Mouse (Mus musculus) liver, postnatal 0 days (tissue): ENCODE results near the gene Gpank1. TPM values are rescaled to one million over a fixed set of nuclear protein-coding genes. Genes with fewer than 3 reads are reported as not detected.
"Not testable (repeated sequence)": the region's sequence is repeated elsewhere in the genome, so short reads cannot be mapped to it uniquely, and the experiment has no call there.

ENCODE experiments used
- ATAC-seq: fragments of 200-750 bp; cut with Nextera tagmentation; 2 replicates; pipeline ENCODE4 v1.8.0; 2017; ENCODE audit warnings: mild to moderate bottlenecking, moderate library complexity
- DNase-seq: peaks from one replicate; pipeline ENCODE4 v3.0.0-alpha.2; 2016
- H3K27ac ChIP-seq: fragments of 300-500 bp; sonication (generic); 2 replicates; pipeline ENCODE4 v1.5.1; 2014; ENCODE audit warnings: antibody characterized with exemption, moderate library complexity, mild to moderate bottlenecking, low read depth
- H3K27me3 ChIP-seq: fragments of 300-500 bp; sonication (generic); 2 replicates; pipeline ENCODE4 v1.6.1; 2014; ENCODE audit warnings: low read length, control low read depth, mixed read lengths; ENCODE audit not compliant: insufficient read depth
- H3K36me3 ChIP-seq: fragments of 300-500 bp; sonication (generic); replicated peaks from 2 replicates; pipeline ENCODE4 v1.6.1; 2014; ENCODE audit warnings: mild to moderate bottlenecking, control low read depth, low read length, moderate library complexity, mixed read lengths; ENCODE audit not compliant: insufficient read depth
- H3K4me1 ChIP-seq: fragments of 300-500 bp; sonication (generic); 2 replicates; pipeline ENCODE4 v1.6.1; 2014; ENCODE audit warnings: antibody characterized with exemption, mild to moderate bottlenecking, control low read depth; ENCODE audit not compliant: insufficient read depth
- H3K4me2 ChIP-seq: fragments of 300-500 bp; sonication (generic); 2 replicates; pipeline ENCODE4 v1.6.1; 2014; ENCODE audit warnings: low read depth, mild to moderate bottlenecking, low read length, moderate library complexity, mixed read lengths
- H3K4me3 ChIP-seq: fragments of 300-500 bp; sonication (generic); 2 replicates; pipeline ENCODE4 v1.5.1; 2014; ENCODE audit warnings: low read depth, low read length
- H3K9ac ChIP-seq: fragments of 300-500 bp; sonication (generic); replicated peaks from 2 replicates; pipeline ENCODE4 v1.6.1; 2014; ENCODE audit warnings: mild to moderate bottlenecking, moderate library complexity
- H3K9me3 ChIP-seq: fragments of 300-500 bp; sonication (generic); 2 replicates; pipeline ENCODE4 v1.6.1; 2016; ENCODE audit warnings: mild to moderate bottlenecking, control low read depth, low read length, mixed read lengths
- CTCF ChIP-seq: sonication (generic); IDR thresholded peaks from 2 replicates; pipeline ENCODE4 v1.5.1; 2016; ENCODE audit warnings: antibody characterized with exemption, low read depth
- EP300 ChIP-seq: IDR thresholded peaks from 2 replicates; pipeline ENCODE4 v1.6.1; 2016; ENCODE audit warnings: antibody characterized with exemption, low read depth, mild to moderate bottlenecking
- WGBS: fragments of 180-500 bp; shearing (Covaris S2); extraction: QIAGEN DNeasy Blood & Tissue Kit; methylation state at CpG from one replicate; pipeline ENCODE4 v1.1.7; 2014; ENCODE audit not compliant: insufficient replicate concordance; 5-methylcytosine and 5-hydroxymethylcytosine counted together
- polyA plus RNA-seq: library from polyadenylated mRNA; unstranded; fragments of >200 nt; fragmentation: Nextera tagmentation; extraction: Ambion mirVana; gene quantifications from 2 replicates; pipeline ENCODE4 v1.2.1, GENCODE M21; 2015

Gpank1 gene
- polyA plus RNA-seq, 1 experiment from 2014 or later: 9.6 TPM

GRCm38 (mm10) chr17:35115046-35116019 is 5.9 kb upstream of the Gpank1 start, which contains the start of gene Ly6g5b:
Ly6g5b (minus strand) TSS chr17:35115428.
- Histone ChIP-seq H3K27me3 (no peaks in the 10 kb centered on the region), H3K4me1 (0 out of 2 replicates have a peak, but pooled peaks cover 3% of the 10 kb centered on the region), H3K4me3 (no peak within 1 kb of the TSS), H3K9ac (no peak within 1 kb of the TSS), H3K27ac (no peak within 1 kb of the TSS), H3K36me3 (peaks cover 32% of the 10 kb centered on the region), H3K4me2 (no peak within 1 kb of the TSS), H3K9me3 (no peaks in the 10 kb centered on the region)
- ATAC-seq (no peak; the same call in 1 of the 2 replicates), DNase-seq (peak; percentile 63)
- WGBS: 75% methylated on average over 8 of the region's 8 CpGs
- TF ChIP-seq CTCF (peak; percentile 75), EP300 (no peak)

GRCm38 (mm10) chr17:35120745-35121142 is 511 bp upstream of the Gpank1 start:
- H3K9me3 ChIP-seq: no peaks in the 10 kb centered on the region
- peak overlapping the region; percentile 84 for H3K4me2 ChIP-seq
- peak overlapping the region; percentile 89 for H3K9ac ChIP-seq
- under 1% methylated on average over 33 of the region's 33 CpGs for WGBS
- peak overlapping the region; percentile 88 for H3K4me3 ChIP-seq
- peak overlapping the region; percentile 63 for H3K27ac ChIP-seq
- peaks cover 33% of the 10 kb centered on the region for H3K36me3 ChIP-seq
- DNase-seq (no peak), ATAC-seq (peak; percentile 10)
- TF ChIP-seq CTCF (no peak), EP300 (no peak)
- peaks cover 17% of the 10 kb centered on the region for H3K4me1 ChIP-seq
- no peaks in the 10 kb centered on the region for H3K27me3 ChIP-seq

GRCm38 (mm10) chr17:35121871-35122303 is 632 bp downstream of the Gpank1 start, which contains the start of gene Csnk2b:
Csnk2b (minus strand) TSS chr17:35122053.
- peak within 1 kb of the TSS; percentile 93 for H3K4me2 ChIP-seq
- H3K36me3 ChIP-seq: peaks cover 25% of the 10 kb centered on the region
- peak within 1 kb of the TSS; percentile 89 for H3K9ac ChIP-seq
- H3K4me3 ChIP-seq: peak within 1 kb of the TSS; percentile 88
- peaks cover 22% of the 10 kb centered on the region for H3K4me1 ChIP-seq
- TF ChIP-seq EP300 (no peak), CTCF (peak; percentile 46)
- no peaks in the 10 kb centered on the region for H3K9me3 ChIP-seq
- no peaks in the 10 kb centered on the region for H3K27me3 ChIP-seq
- peak within 1 kb of the TSS; percentile 93 for H3K27ac ChIP-seq
- ATAC-seq: peak; percentile 1; the same call in 1 of the 2 replicates
- peak; percentile 48 for DNase-seq
- WGBS: under 1% methylated on average over 19 of the region's 19 CpGs

- Histone ChIP-seq H3K4me1 (peaks cover 32% of the 10 kb centered on the region), H3K36me3 (peaks cover 19% of the 10 kb centered on the region)
- H3K4me2 ChIP-seq, ATAC-seq, H3K27me3 ChIP-seq, H3K9ac ChIP-seq, H3K27ac ChIP-seq, DNase-seq, H3K9me3 ChIP-seq, H3K4me3 ChIP-seq: not testable (repeated sequence)
- 89% methylated on average over 9 of the region's 9 CpGs for WGBS
Measured at GRCm38 (mm10) chr17:35123287-35123686, 2.0 kb downstream of the Gpank1 start.

- DNase-seq, H3K9me3 ChIP-seq, H3K4me2 ChIP-seq, ATAC-seq, H3K27me3 ChIP-seq, H3K27ac ChIP-seq, H3K9ac ChIP-seq, H3K4me3 ChIP-seq: not testable (repeated sequence)
- Histone ChIP-seq H3K4me1 (peaks cover 35% of the 10 kb centered on the region), H3K36me3 (peaks cover 15% of the 10 kb centered on the region)
- WGBS: 89% methylated on average over 12 of the region's 12 CpGs
Measured at GRCm38 (mm10) chr17:35124261-35124896, 3.1 kb downstream of the Gpank1 start.

GRCm38 (mm10) chr17:35125081-35125480 is 3.8 kb downstream of the Gpank1 start:
- Histone ChIP-seq H3K27me3 (no peaks in the 10 kb centered on the region), H3K9ac (no peak overlapping the region), H3K4me3 (no peak overlapping the region), H3K36me3 (peaks cover 18% of the 10 kb centered on the region), H3K4me2 (peak overlapping the region; percentile 81), H3K27ac (peak overlapping the region; percentile 90), H3K4me1 (peaks cover 34% of the 10 kb centered on the region), H3K9me3 (no peaks in the 10 kb centered on the region)
- DNase-seq (no peak), ATAC-seq (no peak)
- TF ChIP-seq CTCF (no peak), EP300 (no peak)
- 82% methylated on average over 1 of the region's 1 CpGs for WGBS
